Mouse (Mus musculus) ES-CJ7 (cell line): ENCODE data around the gene Kidins220.

ENCODE experiments used
- DNase-seq: peaks from one replicate; pipeline ENCODE4 v3.0.0; 2011; ENCODE audit warnings: low read depth, low spot score

Gene Kidins220

DNA sequence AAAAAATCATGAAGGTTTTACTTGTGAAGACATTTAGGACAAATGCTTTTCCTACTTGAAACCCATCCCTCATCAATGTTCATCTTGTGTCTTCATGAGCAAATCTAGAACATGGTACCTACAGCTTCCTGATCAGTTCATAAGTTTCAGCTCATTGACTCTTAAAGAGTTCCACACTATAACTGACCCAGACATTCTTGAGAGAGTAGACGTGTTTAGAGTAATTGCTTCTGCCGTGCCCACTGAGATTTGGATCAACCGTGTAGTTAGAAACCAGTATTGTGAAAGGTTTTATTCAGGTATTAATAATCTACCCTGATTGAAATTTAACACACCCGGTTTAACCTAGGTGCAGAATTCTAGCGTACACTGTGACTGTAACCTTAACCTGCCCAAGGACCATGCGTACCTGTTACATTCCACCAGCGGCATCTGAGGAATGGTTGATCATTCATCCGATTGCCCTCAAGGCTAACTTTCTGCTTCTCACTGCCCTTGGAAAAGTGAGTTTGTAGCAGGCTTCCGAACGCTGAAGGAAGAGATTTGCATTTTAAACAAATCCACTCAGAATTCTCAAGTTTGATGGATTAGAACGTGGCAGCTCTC, 12.3 kb upstream of the Kidins220 start:
- no peak for DNase-seq

DNA sequence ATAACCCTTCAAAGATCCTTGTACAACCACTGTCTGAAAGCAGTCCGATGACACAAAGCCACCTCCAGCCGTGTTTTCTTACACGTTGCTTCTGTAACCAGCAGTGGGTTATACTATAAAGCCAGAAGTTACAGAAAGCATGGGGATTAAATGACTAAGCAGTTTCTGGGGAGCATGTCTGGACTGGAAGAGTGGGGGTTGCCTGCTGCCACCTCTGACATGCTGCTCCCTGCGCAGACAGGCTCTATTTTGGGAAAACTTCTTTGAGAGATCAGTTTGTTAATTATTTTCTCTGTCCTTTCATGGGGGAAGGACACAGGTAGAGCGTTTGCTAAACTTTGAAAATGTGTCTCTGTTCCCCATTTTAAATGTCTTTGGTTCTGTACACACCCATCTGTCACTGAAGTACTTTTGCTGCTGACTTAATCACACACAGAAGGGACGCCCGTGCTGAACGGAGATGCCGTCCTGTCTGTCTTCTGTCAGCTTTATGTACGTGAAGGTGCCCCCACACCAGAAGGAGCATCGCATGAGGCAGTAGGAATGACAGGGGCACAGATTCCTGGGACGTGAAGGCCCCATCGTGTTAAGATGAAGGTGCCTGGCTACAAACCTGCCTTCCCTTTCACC, 11.2 kb upstream of the Kidins220 start:
- DNase-seq, result no peak

DNA sequence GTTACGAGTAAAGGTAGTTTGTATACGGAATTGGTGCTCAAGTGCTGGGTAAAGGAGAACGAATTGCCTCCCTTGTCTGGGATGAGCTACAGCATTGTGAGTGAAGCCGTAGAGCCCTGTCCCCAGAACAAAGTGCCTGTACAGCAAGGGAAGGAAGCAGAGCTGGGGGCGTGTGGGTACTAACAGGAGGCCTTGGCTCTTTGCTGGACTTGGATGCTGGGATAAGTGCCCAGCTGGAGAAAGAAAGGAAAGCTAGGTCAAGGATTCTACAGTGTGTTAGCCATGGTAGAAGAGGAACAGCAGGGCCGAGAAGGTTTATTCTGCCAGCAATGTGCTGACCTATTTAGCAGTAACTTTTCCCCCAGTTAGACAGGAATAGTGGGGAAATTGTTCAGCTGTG, 9.3 kb upstream of the Kidins220 start:
- no peak for DNase-seq

DNA sequence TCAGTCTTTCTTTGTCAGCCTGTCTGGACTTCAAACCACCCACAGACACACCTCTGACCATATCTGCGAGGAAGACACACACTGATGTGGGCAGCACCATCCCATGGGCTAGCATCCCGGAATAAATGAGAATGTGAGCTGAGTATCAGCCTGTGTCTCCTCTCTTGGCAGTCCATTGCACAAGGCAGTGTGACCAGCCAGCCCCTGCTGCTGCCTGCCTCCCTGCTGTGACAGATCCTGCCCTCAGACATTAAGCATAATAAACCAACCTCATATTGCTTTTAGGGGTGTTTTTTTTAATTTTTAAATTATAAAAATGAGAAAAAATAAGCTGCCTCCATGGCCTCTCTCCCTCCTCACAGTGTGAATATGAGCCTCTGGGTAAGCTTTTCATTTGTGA, 8.7 kb upstream of the Kidins220 start:
- DNase-seq, result no peak

DNA sequence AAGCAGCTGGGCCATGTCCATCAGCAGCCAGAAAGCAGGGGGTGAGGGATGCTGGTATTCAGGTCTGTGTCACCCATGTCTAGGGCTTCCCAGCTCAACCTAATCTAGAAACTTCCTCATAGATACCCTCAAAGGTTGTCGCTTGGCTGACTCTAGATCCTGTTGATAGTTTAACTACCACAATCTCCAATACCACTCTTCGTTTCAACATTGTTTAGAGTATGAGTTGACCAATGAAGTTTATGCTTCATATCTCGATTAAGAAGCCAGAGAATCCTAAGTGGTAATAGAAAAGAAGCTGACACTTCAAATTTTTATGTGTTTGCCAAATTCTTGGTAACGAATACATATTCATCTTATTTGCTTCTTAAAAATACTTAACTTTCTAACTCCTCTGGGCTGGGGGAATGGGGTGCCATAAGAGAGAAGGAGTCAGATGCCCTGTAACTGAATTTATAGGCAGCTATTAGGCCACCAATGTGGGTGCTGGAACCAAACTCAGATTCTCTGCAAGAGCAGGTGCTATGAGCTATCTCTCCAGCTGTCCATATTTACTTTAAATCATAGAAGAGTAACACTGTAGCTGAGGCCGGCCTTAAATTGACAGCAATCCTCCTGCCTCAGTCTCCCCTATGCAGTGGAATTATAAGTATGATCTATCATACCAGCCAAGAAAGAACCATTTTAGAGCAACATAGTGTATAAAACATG, 3.1 kb upstream of the Kidins220 start:
- DNase-seq, result no peak

- no peak for DNase-seq
These were observed 2.1 kb upstream of the Kidins220 start for GRCm38 (mm10) chr12:24972371-24973350.

GRCm38 (mm10) chr12:24973586-24973985, 1.1 kb upstream of the Kidins220 start:
- no peak for DNase-seq

DNA sequence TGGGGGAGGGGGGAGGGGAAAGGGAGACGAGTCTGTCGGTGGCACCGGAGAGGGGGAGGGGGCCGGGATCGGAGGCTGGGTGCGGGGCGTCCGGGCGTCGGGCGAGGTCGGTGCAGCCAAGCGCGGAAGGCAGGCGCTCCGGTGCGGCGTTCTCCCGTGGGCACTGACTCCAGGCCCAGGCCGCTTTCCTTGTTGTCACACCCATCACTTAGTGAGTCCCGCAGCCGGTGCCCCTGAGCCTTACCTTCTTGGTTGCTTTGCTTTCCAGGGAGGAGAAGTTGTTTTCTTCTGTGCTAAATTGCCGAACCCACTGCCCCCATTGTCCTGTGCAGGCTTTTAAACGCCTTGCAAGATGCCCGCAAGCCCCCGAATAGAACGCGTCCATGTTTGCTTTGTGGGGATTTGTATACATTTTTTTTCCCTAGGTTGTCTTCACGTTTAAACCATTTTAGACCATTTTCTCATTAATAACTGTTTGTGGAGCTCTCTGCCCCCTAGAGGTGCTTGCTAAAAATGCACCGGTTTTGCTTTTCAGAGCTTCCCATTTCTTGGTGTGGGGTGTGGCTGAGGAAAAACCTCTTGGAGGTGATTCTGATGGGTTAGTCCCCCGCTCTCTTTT, 499 bp downstream of the Kidins220 start:
- peak; percentile 68 for DNase-seq

DNA sequence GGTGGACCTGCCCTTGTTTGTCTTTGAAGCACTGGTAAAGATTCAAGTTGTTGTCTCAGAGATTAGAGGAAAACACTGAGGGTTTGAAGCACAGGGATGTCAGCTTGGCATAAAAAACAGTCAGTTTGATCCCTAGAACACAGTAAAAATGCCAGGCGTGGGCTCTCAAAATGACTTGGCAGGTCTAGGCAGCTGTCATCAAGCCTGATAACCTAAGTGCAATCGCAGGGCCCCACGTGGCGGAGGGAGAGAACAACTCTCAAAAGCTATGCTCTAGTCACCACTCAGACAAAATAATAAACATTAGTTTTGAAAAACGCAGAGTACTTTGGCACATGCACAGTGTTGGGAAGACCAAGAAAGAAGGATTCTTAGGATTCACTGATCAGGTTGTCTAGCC, 10.5 kb downstream of the Kidins220 start:
- DNase-seq, result no peak

- DNase-seq, result no peak
These were observed 20.6 kb downstream of the Kidins220 start for GRCm38 (mm10) chr12:24995350-24995749.

DNA sequence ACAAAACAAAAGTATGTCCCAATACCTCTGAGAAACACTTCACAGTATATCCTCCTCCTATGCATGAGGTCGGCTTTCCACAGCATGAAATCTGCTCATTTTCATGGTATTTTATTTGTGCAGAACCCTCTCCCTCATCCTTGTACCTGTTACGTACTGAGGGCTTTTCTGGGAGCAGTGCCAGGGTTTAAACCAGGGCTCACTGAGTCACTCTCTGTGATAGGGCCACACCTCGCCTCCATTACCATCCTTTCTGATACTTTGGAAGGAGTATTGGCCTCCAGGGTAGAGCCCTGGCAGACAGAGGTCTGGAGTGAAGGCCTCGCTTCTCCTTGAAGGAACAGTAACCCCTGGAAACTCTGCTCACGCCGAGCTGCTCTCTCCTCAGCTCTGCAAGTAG, 30.6 kb downstream of the Kidins220 start:
- DNase-seq, result no peak

DNA sequence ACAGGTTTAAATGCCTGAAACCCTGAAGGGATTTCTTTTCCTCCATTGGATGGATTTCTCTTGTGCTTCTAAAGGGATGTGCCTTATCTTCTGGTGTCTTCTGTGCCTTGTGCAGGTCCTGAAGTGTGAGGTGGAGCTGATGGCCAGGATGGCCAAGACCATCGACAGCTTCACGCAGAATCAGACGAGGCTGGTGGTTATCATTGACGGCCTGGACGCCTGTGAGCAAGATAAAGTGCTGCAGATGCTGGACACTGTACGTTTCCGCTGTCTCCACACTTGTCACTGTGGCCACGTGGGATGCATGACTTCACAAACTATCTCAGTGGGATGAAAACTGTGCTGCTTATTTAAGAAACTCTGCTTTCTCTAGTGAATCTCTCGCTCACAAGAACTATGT, 35.2 kb downstream of the Kidins220 start:
- DNase-seq, result no peak

- DNase-seq, result no peak
These were observed 35.7 kb downstream of the Kidins220 start for GRCm38 (mm10) chr12:25010416-25010815.

DNA sequence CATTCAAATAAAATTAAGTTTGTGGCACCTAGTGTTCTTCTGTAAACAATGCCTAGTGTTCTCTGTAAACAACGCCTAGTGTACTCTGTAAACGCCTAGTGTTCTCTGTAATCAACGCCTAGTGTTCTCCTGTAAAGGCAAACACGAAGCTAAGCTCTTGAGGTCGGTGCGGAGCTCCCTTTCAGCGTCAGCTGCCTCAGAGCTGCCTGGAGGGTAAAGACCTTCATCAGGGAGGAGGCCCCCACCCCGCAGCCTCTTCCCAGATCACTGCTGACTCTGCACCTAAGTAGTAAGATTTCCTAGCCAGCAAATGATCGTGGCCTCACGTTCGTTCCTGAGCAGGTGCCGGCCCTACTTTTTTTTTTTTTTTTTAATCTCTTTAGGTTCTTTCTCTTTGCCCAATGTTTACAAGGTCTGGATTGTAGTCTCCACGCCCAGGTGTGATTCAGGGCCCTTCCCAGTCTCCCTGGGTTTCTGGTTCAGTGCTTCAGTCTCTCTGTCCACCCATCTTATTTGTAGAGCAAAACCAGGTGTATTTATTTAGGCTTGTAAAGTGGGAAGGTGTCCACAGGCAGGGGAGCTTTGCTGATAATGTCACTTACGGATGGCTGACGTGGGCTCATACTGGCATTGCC, 37.1 kb downstream of the Kidins220 start:
- DNase-seq, result no peak

GRCm38 (mm10) chr12:25012555-25013540, 38.1 kb downstream of the Kidins220 start:
- no peak for DNase-seq

DNA sequence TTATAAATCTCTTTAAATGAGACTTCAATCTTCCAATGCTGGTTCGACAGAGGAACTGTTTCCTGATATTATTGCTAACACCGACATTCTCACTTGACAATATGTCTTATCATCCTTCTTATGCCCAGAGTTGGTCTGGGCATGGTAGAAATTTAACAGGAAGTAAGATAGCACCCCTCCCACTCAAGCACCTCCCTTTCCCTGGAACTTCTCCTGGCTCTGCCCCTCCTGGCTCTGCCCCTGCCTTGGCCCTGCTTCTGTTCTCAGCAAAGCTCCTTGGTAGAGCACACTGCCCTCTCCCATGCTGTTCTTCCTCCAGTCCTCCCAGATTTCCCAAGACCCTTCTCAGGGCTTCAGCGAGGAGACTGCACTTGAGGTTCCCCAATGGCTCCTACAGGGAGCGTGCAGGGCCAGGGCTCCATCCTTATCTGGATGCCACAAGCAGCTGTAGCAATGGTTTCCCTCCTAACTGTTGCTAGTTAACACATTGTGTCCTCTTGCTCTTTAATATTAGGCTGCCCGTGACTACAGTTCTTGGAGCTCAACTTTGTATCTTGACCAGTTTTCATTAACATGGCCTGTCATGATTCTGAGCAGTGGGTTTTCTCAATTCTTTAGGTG, 39.7 kb downstream of the Kidins220 start:
- DNase-seq, result no peak

- no peak for DNase-seq
These were observed 40.2 kb downstream of the Kidins220 start for GRCm38 (mm10) chr12:25014938-25015337.

GRCm38 (mm10) chr12:25016995-25017394, 42.3 kb downstream of the Kidins220 start:
- DNase-seq, result no peak

- DNase-seq, result no peak
These were observed 46.3 kb downstream of the Kidins220 start for GRCm38 (mm10) chr12:25021057-25021456.
